Mouse (Mus musculus) c-Kit-positive CD71-negative TER-119-negative erythroid progenitor cells, embryonic 14.5 days (primary cell): ENCODE data around the gene Cldn14.
"Not testable (repeated sequence)": the region's sequence is repeated elsewhere in the genome, so short reads cannot be mapped to it uniquely, and the experiment has no call there.

Experiments used
- DNase-seq: peaks from one replicate; pipeline ENCODE4 v3.0.0-alpha.2; 2013; ENCODE audit warnings: low read depth

Gene Cldn14

GRCm38 (mm10) chr16:94006706-94007665, 1.7 kb downstream of the Cldn14 start:
- no peak for DNase-seq

- DNase-seq, result no peak
These were observed 5.2 kb downstream of the Cldn14 start for GRCm38 (mm10) chr16:94003478-94003877.

GRCm38 (mm10) chr16:94001366-94001765, 7.3 kb downstream of the Cldn14 start:
- DNase-seq, result no peak

- no peak for DNase-seq
These were observed 9.7 kb downstream of the Cldn14 start for GRCm38 (mm10) chr16:93998895-93999294.

- DNase-seq, result no peak
These were observed 25.1 kb downstream of the Cldn14 start for GRCm38 (mm10) chr16:93983576-93983975.

- no peak for DNase-seq
These were observed 26.3 kb downstream of the Cldn14 start for GRCm38 (mm10) chr16:93982341-93982740.

- no peak for DNase-seq
These were observed 27.3 kb downstream of the Cldn14 start for GRCm38 (mm10) chr16:93981190-93981841.

GRCm38 (mm10) chr16:93980338-93980737, 28.3 kb downstream of the Cldn14 start:
- DNase-seq, result not testable (repeated sequence)

- DNase-seq, result no peak
These were observed 29.3 kb downstream of the Cldn14 start for GRCm38 (mm10) chr16:93979316-93979715.

- no peak for DNase-seq
These were observed 31.1 kb downstream of the Cldn14 start for GRCm38 (mm10) chr16:93977587-93977986.

- no peak for DNase-seq
These were observed 31.7 kb downstream of the Cldn14 start for GRCm38 (mm10) chr16:93976907-93977306.

- no peak for DNase-seq
These were observed 33.2 kb downstream of the Cldn14 start for GRCm38 (mm10) chr16:93975430-93975829.

GRCm38 (mm10) chr16:93974278-93974677, 34.4 kb downstream of the Cldn14 start:
- DNase-seq, result no peak

- DNase-seq, result no peak
These were observed 35.1 kb downstream of the Cldn14 start for GRCm38 (mm10) chr16:93973554-93973953.

- DNase-seq, result no peak
These were observed 35.5 kb downstream of the Cldn14 start for GRCm38 (mm10) chr16:93973123-93973522.

- DNase-seq, result no peak
These were observed 37.6 kb downstream of the Cldn14 start for GRCm38 (mm10) chr16:93971046-93971445.

- DNase-seq, result no peak
These were observed 40.7 kb downstream of the Cldn14 start for GRCm38 (mm10) chr16:93967893-93968292.

- no peak for DNase-seq
These were observed 46.4 kb downstream of the Cldn14 start for GRCm38 (mm10) chr16:93962283-93962682.

- DNase-seq, result no peak
These were observed 47.5 kb downstream of the Cldn14 start for GRCm38 (mm10) chr16:93961099-93961646.

- no peak for DNase-seq
These were observed 48.1 kb downstream of the Cldn14 start for GRCm38 (mm10) chr16:93960495-93960894.

GRCm38 (mm10) chr16:93957402-93957801, 51.2 kb downstream of the Cldn14 start:
- DNase-seq, result peak; percentile 37

- DNase-seq, result no peak
These were observed 51.7 kb downstream of the Cldn14 start for GRCm38 (mm10) chr16:93956986-93957385.

- DNase-seq, result no peak
These were observed 61.2 kb downstream of the Cldn14 start for GRCm38 (mm10) chr16:93947396-93947795.
